Mouse (Mus musculus) hindbrain, embryonic 12.5 days (tissue): ENCODE measurements around the gene Gemin4. TPM values are rescaled to one million over a fixed set of nuclear protein-coding genes. Genes with fewer than 3 reads are reported as not detected.

ENCODE experiments used
- ATAC-seq: fragments of 200-750 bp; cut with Nextera tagmentation; 2 replicates; pipeline ENCODE4 v1.8.0; 2017; ENCODE audit warnings: moderate TSS enrichment; ENCODE audit not compliant: low FRiP score
- H3K27ac ChIP-seq: fragments of 300-500 bp; sonication (generic); 2 replicates; pipeline ENCODE4 v1.5.1; 2016; ENCODE audit warnings: mild to moderate bottlenecking
- H3K27me3 ChIP-seq: fragments of 300-500 bp; sonication (generic); 2 replicates; pipeline ENCODE4 v1.6.1; 2016; ENCODE audit warnings: mild to moderate bottlenecking
- H3K36me3 ChIP-seq: fragments of 300-500 bp; sonication (generic); 2 replicates; pipeline ENCODE4 v1.6.1; 2016; ENCODE audit warnings: mild to moderate bottlenecking
- H3K4me1 ChIP-seq: fragments of 300-500 bp; sonication (generic); 2 replicates; pipeline ENCODE4 v1.6.1; 2016
- H3K4me2 ChIP-seq: fragments of 300-500 bp; sonication (generic); replicated peaks from 2 replicates; pipeline ENCODE4 v1.6.1; 2016; ENCODE audit warnings: mild to moderate bottlenecking
- H3K4me3 ChIP-seq: fragments of 300-500 bp; sonication (generic); 2 replicates; pipeline ENCODE4 v1.5.1; 2016; ENCODE audit warnings: mild to moderate bottlenecking
- H3K9ac ChIP-seq: fragments of 300-500 bp; sonication (generic); 2 replicates; pipeline ENCODE4 v1.6.1; 2016; ENCODE audit warnings: mild to moderate bottlenecking, moderate library complexity
- H3K9me3 ChIP-seq: fragments of 300-500 bp; sonication (generic); replicated peaks from 2 replicates; pipeline ENCODE4 v1.6.1; 2016; ENCODE audit warnings: mild to moderate bottlenecking
- WGBS: fragments of 180-500 bp; shearing (Covaris S2); methylation state at CpG from one replicate; pipeline ENCODE4 v1.1.7; 2016; 5-methylcytosine and 5-hydroxymethylcytosine counted together
- polyA plus RNA-seq: library from polyadenylated mRNA; unstranded; fragments of >200 nt; fragmentation: Nextera tagmentation; extraction: Ambion mirVana; gene quantifications from 2 replicates; pipeline ENCODE4 v1.2.1, GENCODE M21; 2016

Gemin4 gene
- polyA plus RNA-seq, 1 experiment from 2014 or later = 27.5 TPM

DNA sequence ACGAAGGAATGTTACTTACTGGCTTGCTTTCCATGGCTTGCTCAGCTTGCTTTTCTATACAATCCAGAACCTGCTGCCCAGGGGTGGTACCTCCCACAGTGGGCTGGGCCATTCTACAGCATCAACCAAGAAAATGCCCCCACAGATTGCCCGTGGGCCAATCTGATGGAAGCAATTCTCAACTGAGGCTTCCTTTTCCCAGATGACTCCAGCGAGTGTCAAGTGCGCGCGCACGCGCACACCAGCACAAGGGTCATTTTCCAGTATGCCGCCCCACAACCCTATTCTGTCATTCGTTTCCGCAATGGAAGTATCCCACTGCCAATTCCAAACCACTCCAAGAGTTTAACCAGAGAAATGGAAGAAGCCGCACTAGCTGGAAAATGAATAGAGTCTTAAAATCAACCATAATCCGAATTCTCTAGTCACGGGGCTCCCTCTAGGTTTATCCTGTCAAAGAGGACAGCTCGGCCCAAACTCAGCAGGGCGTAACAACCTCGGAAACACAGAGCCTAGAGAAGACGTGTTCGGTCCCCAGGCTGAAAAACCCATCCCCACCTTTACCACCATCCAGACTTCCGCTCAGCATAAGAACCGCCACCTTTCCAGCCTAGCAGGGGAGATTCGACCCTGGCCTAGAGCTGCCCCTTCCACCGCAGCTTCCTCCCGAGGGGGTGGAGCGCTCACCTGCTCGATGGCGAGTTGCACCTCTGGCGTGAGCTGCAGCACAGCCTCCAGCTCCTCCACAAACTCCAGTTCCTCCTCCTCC, 38.6 kb downstream of the Gemin4 start:
- 0 out of 2 replicates have a peak, but pooled peaks cover 6% of the 10 kb centered on the region for H3K36me3 ChIP-seq
- 2% methylated on average over 28 of the region's 28 CpGs for WGBS
- peak overlapping the region; percentile 79 for H3K27ac ChIP-seq
- H3K4me3 ChIP-seq = peak overlapping the region; percentile 87
- H3K9me3 ChIP-seq = no peaks in the 10 kb centered on the region
- peak overlapping the region; percentile 95 for H3K4me2 ChIP-seq
- H3K4me1 ChIP-seq = peaks cover 13% of the 10 kb centered on the region
- peak; percentile 64 for ATAC-seq
- H3K9ac ChIP-seq = peak overlapping the region; percentile 77
- H3K27me3 ChIP-seq = no peaks in the 10 kb centered on the region

GRCm38 (mm10) chr11:76170207-76170606, 47.3 kb downstream of the Gemin4 start:
- H3K4me3 ChIP-seq = no peak overlapping the region
- peaks cover 22% of the 10 kb centered on the region for H3K36me3 ChIP-seq
- H3K27ac ChIP-seq = no peak overlapping the region
- no peaks in the 10 kb centered on the region for H3K4me1 ChIP-seq
- H3K27me3 ChIP-seq = no peaks in the 10 kb centered on the region
- H3K9ac ChIP-seq = no peak overlapping the region
- ATAC-seq = no peak
- WGBS = 61% methylated on average over 5 of the region's 5 CpGs
- no peak overlapping the region for H3K4me2 ChIP-seq
- H3K9me3 ChIP-seq = no peaks in the 10 kb centered on the region

GRCm38 (mm10) chr11:76168976-76169375, 48.5 kb downstream of the Gemin4 start:
- H3K4me1 ChIP-seq = no peaks in the 10 kb centered on the region
- H3K4me3 ChIP-seq = no peak overlapping the region
- H3K9me3 ChIP-seq = no peaks in the 10 kb centered on the region
- H3K27me3 ChIP-seq = no peaks in the 10 kb centered on the region
- no peak for ATAC-seq
- no peak overlapping the region for H3K4me2 ChIP-seq
- H3K36me3 ChIP-seq = peaks cover 19% of the 10 kb centered on the region
- no peak overlapping the region for H3K27ac ChIP-seq
- 81% methylated on average over 3 of the region's 3 CpGs for WGBS
- no peak overlapping the region for H3K9ac ChIP-seq

- no peak overlapping the region for H3K4me2 ChIP-seq
- WGBS = 32% methylated on average over 5 of the region's 5 CpGs
- no peaks in the 10 kb centered on the region for H3K4me1 ChIP-seq
- no peaks in the 10 kb centered on the region for H3K9me3 ChIP-seq
- H3K27me3 ChIP-seq = no peaks in the 10 kb centered on the region
- H3K4me3 ChIP-seq = no peak overlapping the region
- H3K36me3 ChIP-seq = peaks cover 17% of the 10 kb centered on the region; the same call in 1 of the 2 replicates
- no peak for ATAC-seq
- no peak overlapping the region for H3K27ac ChIP-seq
- H3K9ac ChIP-seq = no peak overlapping the region
Observed at GRCm38 (mm10) chr11:76167079-76167765, 50.2 kb downstream of the Gemin4 start.

GRCm38 (mm10) chr11:76166657-76167056, 50.8 kb downstream of the Gemin4 start:
- WGBS = 95% methylated on average over 4 of the region's 4 CpGs
- H3K4me1 ChIP-seq = no peaks in the 10 kb centered on the region

More at GRCm38 (mm10) chr11:76166657-76167056, 50.8 kb downstream of the Gemin4 start:
- peaks cover 13% of the 10 kb centered on the region for H3K36me3 ChIP-seq
- no peak overlapping the region for H3K27ac ChIP-seq
- no peak for ATAC-seq
- H3K4me2 ChIP-seq = no peak overlapping the region
- no peaks in the 10 kb centered on the region for H3K27me3 ChIP-seq
- no peaks in the 10 kb centered on the region for H3K9me3 ChIP-seq
- H3K4me3 ChIP-seq = no peak overlapping the region
- H3K9ac ChIP-seq = no peak overlapping the region

Other genes starting within 250 kb of the Gemin4 start
- 2.0 and 3.7 TPM in 2 replicates for gene 1700016K19Rik, start 217.8 kb downstream of the Gemin4 start, polyA plus RNA-seq
- gene Rflnb, start 189.9 kb downstream of the Gemin4 start, polyA plus RNA-seq = 23.1 and 25.4 TPM in 2 replicates
- 56.3 and 60.6 TPM in 2 replicates for gene Vps53, start 38.0 kb downstream of the Gemin4 start, polyA plus RNA-seq
- 27.6 and 31.2 TPM in 2 replicates for gene Fam57a, start 38.0 kb downstream of the Gemin4 start, polyA plus RNA-seq
- gene Dbil5, start 56 bp downstream of the Gemin4 start, polyA plus RNA-seq = 0.54 TPM in 1 of 2 replicates, not detected in the other
- 15.4 and 18.0 TPM in 2 replicates for gene Mrm3, start 26.1 kb upstream of the Gemin4 start, polyA plus RNA-seq
- gene Glod4, start 26.1 kb upstream of the Gemin4 start, polyA plus RNA-seq = 109 and 118 TPM in 2 replicates
- 54.3 and 57.3 TPM in 2 replicates for gene Nxn, start 181.5 kb upstream of the Gemin4 start, polyA plus RNA-seq
- 111 and 113 TPM in 2 replicates for gene Timm22, start 189.3 kb upstream of the Gemin4 start, polyA plus RNA-seq